Mouse (Mus musculus) layer of hippocampus, adult 2 months (tissue): ENCODE measurements around the gene Cdc123. TPM values are rescaled to one million over a fixed set of nuclear protein-coding genes. Genes with fewer than 3 reads are reported as not detected.

ENCODE experiments used
- DNase-seq, 2 experiments: peaks; one replicate each; pipeline ENCODE4 v3.0.0; 2022; ENCODE audit warnings: low spot score in 2 of 2
- H3K27ac ChIP-seq: fragments of 200-600 bp; 2 replicates; pipeline ENCODE4 v1.8.1; 2022
- H3K4me3 ChIP-seq: fragments of 200-600 bp; 2 replicates; pipeline ENCODE4 v1.8.1; 2022; ENCODE audit warnings: mild to moderate bottlenecking
- CTCF ChIP-seq: fragments of 200-600 bp; conservative IDR thresholded peaks from 2 replicates; pipeline ENCODE4 v1.8.1; 2022; ENCODE audit warnings: antibody characterized with exemption, mild to moderate bottlenecking, moderate library complexity
- long read RNA-seq, 2 experiments: library from polyadenylated mRNA; stranded (forward); transcript quantifications; one replicate each; pipeline ENCODE4 v2.0.0; 2021; ENCODE audit warnings: borderline mapping rate in 2 of 2
- total RNA-seq, 2 experiments: library from RNA; stranded (reverse); gene quantifications; 2 replicates each; pipeline ENCODE4 v1.2.3; 2021

Cdc123 gene
- 100 to 1,000 TPM; 135 to 157 TPM for total RNA-seq
- long read RNA-seq, experiment 1, transcript Cdc123-201 (13 exons, 1,827 nt), result major isoform, 37 of 48 reads
- long read RNA-seq, experiment 1, partial matches to known transcripts, result 4 of 48 reads
- long read RNA-seq, experiment 1, other reads (novel, unspliced or antisense), result 6 of 48 reads
- long read RNA-seq, experiment 2, transcript Cdc123-201 (13 exons, 1,827 nt), result major isoform, 41 of 65 reads
- long read RNA-seq, experiment 2, partial matches to known transcripts, result 12 of 65 reads
- long read RNA-seq, experiment 2, other reads (novel, unspliced or antisense), result 10 of 65 reads

GRCm38 (mm10) chr2:5844873-5845631 lies at the start of gene Cdc123, which contains the start of gene Nudt5:
Gene Cdc123, minus strand, starts transcription at chr2:5845164.
Gene Nudt5, plus strand, starts transcription at chr2:5845019.
- Histone ChIP-seq H3K27ac (peak within 1 kb of the TSS; percentile 99), H3K4me3 (peak within 1 kb of the TSS; percentile 79)
- peak; percentile 79 to 92 for DNase-seq
- TF ChIP-seq CTCF, result peak; percentile 90

GRCm38 (mm10) chr2:5894296-5894695 lies 49.3 kb upstream of the Cdc123 start:
- DNase-seq, result no peak
- TF ChIP-seq CTCF, result no peak
- H3K4me3 ChIP-seq, result peak overlapping the region; percentile 89
- H3K27ac ChIP-seq, result peak overlapping the region; percentile 95

GRCm38 (mm10) chr2:5889412-5889811 lies 44.4 kb upstream of the Cdc123 start:
- TF ChIP-seq CTCF, result no peak
- Histone ChIP-seq H3K27ac (no peak overlapping the region), H3K4me3 (no peak overlapping the region)
- DNase-seq, result no peak

GRCm38 (mm10) chr2:5888865-5889264 lies 43.9 kb upstream of the Cdc123 start:
- no peak overlapping the region for H3K27ac ChIP-seq
- H3K4me3 ChIP-seq, result no peak overlapping the region
- DNase-seq, result no peak
- TF ChIP-seq CTCF, result no peak

DNA sequence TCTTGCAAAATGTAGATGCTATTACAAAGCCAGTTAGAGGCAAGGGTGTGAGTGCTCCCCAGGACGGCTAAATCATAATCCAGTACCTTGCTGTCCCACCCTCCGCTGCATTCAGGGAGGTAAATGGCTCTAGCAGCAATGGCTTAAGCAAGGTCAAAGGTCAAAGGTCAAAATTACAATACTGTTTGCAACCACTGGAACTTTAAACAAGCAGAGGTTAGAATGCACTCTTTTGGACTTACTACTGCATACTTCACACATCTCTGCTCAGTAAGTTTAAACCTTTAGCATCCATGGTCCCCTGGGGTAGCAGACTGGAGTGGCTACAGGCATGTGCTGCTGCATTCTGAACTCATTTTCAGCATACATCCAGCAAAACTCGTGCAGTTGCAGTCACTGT lies 32.5 kb upstream of the Cdc123 start:
- TF ChIP-seq CTCF, result no peak
- H3K4me3 ChIP-seq, result no peak overlapping the region

GRCm38 (mm10) chr2:5869746-5870145 lies 24.8 kb upstream of the Cdc123 start:
- TF ChIP-seq CTCF, result no peak
- no peak for DNase-seq
- Histone ChIP-seq H3K27ac (no peak overlapping the region), H3K4me3 (no peak overlapping the region)

More for the DNA sequence above, 32.5 kb upstream of the Cdc123 start:
- DNase-seq, result no peak
- H3K27ac ChIP-seq, result no peak overlapping the region

- DNase-seq, result no peak
- H3K27ac ChIP-seq, result no peak overlapping the region
- no peak for TF ChIP-seq CTCF
- no peak overlapping the region for H3K4me3 ChIP-seq
These were observed 22.7 kb upstream of the Cdc123 start for GRCm38 (mm10) chr2:5867681-5868080.

DNA sequence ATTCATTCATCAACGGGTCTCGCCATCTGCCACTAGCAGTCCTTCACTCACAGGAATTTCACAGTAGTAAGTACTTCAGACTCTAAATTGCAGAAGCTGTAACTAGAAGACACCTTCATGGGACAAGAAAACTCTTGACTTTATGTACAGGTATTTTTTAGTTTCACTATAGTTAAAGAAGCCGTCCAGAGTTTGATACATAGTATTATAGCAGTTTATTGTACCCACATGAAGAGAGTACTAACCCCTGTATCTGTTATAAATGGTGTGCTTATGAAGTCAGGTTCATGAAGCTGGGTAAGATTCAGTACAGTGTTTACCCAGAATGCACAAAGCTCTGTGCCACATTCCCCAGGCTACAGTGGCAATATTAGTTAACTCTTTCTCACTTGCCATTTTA lies 17.9 kb upstream of the Cdc123 start, which contains the start of gene Gm13199:
Gene Gm13199, minus strand, starts transcription at position 101 of the 400 bp plus-strand sequence.
- TF ChIP-seq CTCF, result no peak
- no peak for DNase-seq
- no peak within 1 kb of the TSS for H3K4me3 ChIP-seq
- H3K27ac ChIP-seq, result no peak within 1 kb of the TSS

GRCm38 (mm10) chr2:5851866-5852265 lies 6.9 kb upstream of the Cdc123 start:
- Histone ChIP-seq H3K27ac (no peak overlapping the region), H3K4me3 (no peak overlapping the region)
- TF ChIP-seq CTCF, result 0 out of 2 replicates have a peak, but pooled peaks have one; percentile 11
- peak; percentile 23 to 34 for DNase-seq

GRCm38 (mm10) chr2:5851116-5851515 lies 6.2 kb upstream of the Cdc123 start:
- DNase-seq, result no peak
- Histone ChIP-seq H3K4me3 (no peak overlapping the region), H3K27ac (no peak overlapping the region)
- no peak for TF ChIP-seq CTCF

DNA sequence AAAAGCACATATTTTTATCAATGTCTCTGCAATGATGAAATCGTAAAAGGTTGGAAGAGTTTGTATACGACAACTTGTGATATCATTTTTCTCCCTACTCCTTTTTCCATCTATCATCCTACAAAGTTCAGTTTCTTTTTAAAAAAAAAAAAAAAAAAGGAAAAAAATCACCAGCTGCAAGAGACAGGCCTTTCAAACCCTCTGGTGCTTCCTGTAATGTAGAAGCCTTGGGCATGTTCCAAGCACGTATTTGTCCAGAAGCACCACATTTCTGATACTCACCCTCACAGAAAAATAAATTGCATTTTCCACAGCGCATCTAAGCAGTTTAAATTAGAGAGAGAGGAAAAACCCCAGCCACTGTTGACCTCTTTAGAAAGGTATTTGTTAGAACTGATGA lies 862 bp upstream of the Cdc123 start:
- DNase-seq, result no peak
- peak overlapping the region; percentile 79 for H3K4me3 ChIP-seq
- TF ChIP-seq CTCF, result no peak
- H3K27ac ChIP-seq, result peak overlapping the region; percentile 99

- peak in 1 of 2 experiments; percentile 14 for DNase-seq
- TF ChIP-seq CTCF, result no peak
- Histone ChIP-seq H3K27ac (peak overlapping the region; percentile 99), H3K4me3 (peak overlapping the region; percentile 79)
These were observed 637 bp downstream of the Cdc123 start for GRCm38 (mm10) chr2:5844181-5844872.

DNA sequence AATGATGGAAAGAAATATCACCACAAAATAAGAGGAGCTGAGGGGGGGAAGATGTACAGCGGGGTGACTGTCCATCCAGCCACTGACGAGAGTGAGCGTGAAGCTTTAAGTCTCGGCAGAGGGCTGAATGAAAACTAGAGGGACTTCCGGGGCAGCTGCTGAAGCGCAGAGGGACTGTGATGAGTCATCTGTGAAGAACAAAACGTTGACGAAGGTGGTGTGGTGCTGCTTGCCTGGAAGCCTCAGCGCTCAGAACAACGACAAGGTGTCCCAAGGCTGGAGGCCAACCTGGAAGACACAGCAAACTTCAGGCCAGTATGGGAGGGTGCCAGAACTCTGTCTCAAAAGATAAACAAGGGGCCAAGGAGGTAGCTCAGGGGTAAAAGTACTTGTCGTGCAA lies 4.1 kb downstream of the Cdc123 start:
- no peak for TF ChIP-seq CTCF
- no peak for DNase-seq
- no peak overlapping the region for H3K27ac ChIP-seq
- H3K4me3 ChIP-seq, result no peak overlapping the region
